Comparison of ENCODE assay signal across 10 mouse cellular contexts in the genomic region with DNA sequence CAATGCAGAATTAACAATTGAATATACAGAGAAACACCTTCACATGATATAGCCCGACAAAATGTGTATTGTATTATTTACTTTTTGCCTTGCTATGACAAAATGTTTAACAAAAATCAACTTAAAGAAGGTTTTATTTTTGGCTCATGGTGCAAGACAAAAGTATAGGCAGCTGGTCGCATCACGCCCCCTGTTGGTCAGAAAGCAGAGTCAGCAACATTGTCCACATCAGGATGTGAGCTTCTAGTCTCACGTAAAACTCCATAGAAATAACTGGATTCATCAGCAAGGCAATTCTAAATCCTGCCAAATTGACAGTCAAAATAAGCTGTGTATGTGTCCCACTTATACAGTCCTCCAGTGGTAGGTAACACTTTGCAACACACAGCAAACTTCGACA. TPM values are rescaled to one million over a fixed set of nuclear protein-coding genes. Genes with fewer than 3 reads are reported as not detected.
DNase-seq lines count a peak whose midpoint lies in the region; ATAC-seq and TF ChIP-seq lines count a peak whose summit lies in the region.
"Had no signal": no experiment of that assay in that cellular context is flagged by ENCODE, and none has a peak within 500 bp of the region (broad histone marks: within the 10 kb centered on the region; RNA-seq: fewer than 3 reads in every experiment).

No protein-coding gene starts in this region.

- TF ChIP-seq EP300 in stomach, postnatal 0 days (optimal IDR thresholded peaks at IDR 0.05) = no peak

- ATAC-seq in kidney, postnatal 0 days (replicated peaks; ENCODE audit: low FRiP score, low read depth) = no peak
- no peak for ATAC-seq in stomach, postnatal 0 days (ENCODE audit: low FRiP score, low TSS enrichment)

- no peak overlapping the region for H3K9ac ChIP-seq in kidney, postnatal 0 days (ENCODE audit: low read depth, low read length)
- H3K9ac ChIP-seq in stomach, postnatal 0 days (ENCODE audit: low read length) = no peak overlapping the region
- H3K9ac ChIP-seq: hindbrain, embryonic 14.5 days; stomach, embryonic 15.5 days had no signal

- no peaks in the 10 kb centered on the region for H3K36me3 ChIP-seq in kidney, postnatal 0 days (ENCODE audit: insufficient read depth, low read length)
- H3K36me3 ChIP-seq in thymus, adult 2 months (ENCODE audit: control insufficient read depth, insufficient read depth, low read length) = no peaks in the 10 kb centered on the region
- no peaks in the 10 kb centered on the region for H3K36me3 ChIP-seq in stomach, postnatal 0 days (ENCODE audit: control insufficient read depth, insufficient read depth, low read length)
- H3K36me3 ChIP-seq: stomach, embryonic 15.5 days had no signal

- no peak overlapping the region for H3K27ac ChIP-seq in kidney, postnatal 0 days
- H3K27ac ChIP-seq in thymus, adult 2 months (ENCODE audit: control insufficient read depth, insufficient read depth, low read length) = no peak overlapping the region
- no peak overlapping the region for H3K27ac ChIP-seq in stomach, postnatal 0 days (replicated peaks)
- H3K27ac ChIP-seq: hindbrain, embryonic 14.5 days; stomach, embryonic 15.5 days had no signal

- TF ChIP-seq CTCF in kidney, postnatal 0 days (IDR thresholded peaks at IDR 0.05; ENCODE audit: low read depth) = peak; percentile 67
- no peak for TF ChIP-seq CTCF in thymus, adult 2 months (IDR thresholded peaks at IDR 0.05; ENCODE audit: borderline replicate concordance, control insufficient read depth, extremely low read depth, insufficient read depth, low read length, poor library complexity)
- TF ChIP-seq CTCF in stomach, postnatal 0 days (IDR thresholded peaks at IDR 0.05; ENCODE audit: low read depth) = peak; percentile 67

- WGBS in kidney, postnatal 0 days = 59% methylated on average over 5 of the region's 5 CpGs
- 68% methylated on average over 5 of the region's 5 CpGs for WGBS in thymus, adult 2 months
- 58% methylated on average over 5 of the region's 5 CpGs for WGBS in stomach, postnatal 0 days

- H3K9me3 ChIP-seq in kidney, postnatal 0 days (replicated peaks; ENCODE audit: low read length) = no peaks in the 10 kb centered on the region
- no peaks in the 10 kb centered on the region for H3K9me3 ChIP-seq in stomach, postnatal 0 days (ENCODE audit: control insufficient read depth, low read length)
- H3K9me3 ChIP-seq: stomach, embryonic 15.5 days had no signal

- no peak for TF ChIP-seq POLR2A in thymus, adult 2 months (IDR thresholded peaks at IDR 0.05; ENCODE audit: control insufficient read depth, extremely low read depth, insufficient read depth, low read length, poor library complexity)

- H3K4me1 ChIP-seq in kidney, postnatal 0 days (replicated peaks; ENCODE audit: insufficient read depth, low read length) = no peaks in the 10 kb centered on the region
- H3K4me1 ChIP-seq in thymus, adult 2 months (replicated peaks; ENCODE audit: control insufficient read depth, insufficient read depth, low read length) = no peaks in the 10 kb centered on the region
- H3K4me1 ChIP-seq in stomach, postnatal 0 days (replicated peaks; ENCODE audit: control insufficient read depth, insufficient read depth) = no peaks in the 10 kb centered on the region
- H3K4me1 ChIP-seq: stomach, embryonic 15.5 days had no signal

- no peak overlapping the region for H3K4me2 ChIP-seq in kidney, postnatal 0 days (ENCODE audit: low read length)
- H3K4me2 ChIP-seq in stomach, postnatal 0 days (replicated peaks; ENCODE audit: low read depth) = no peak overlapping the region
- H3K4me2 ChIP-seq: hindbrain, embryonic 14.5 days; stomach, embryonic 15.5 days had no signal

- no peaks in the 10 kb centered on the region for H3K27me3 ChIP-seq in kidney, postnatal 0 days (ENCODE audit: insufficient read depth, low read length)
- no peaks in the 10 kb centered on the region for H3K27me3 ChIP-seq in thymus, adult 2 months (ENCODE audit: control insufficient read depth, insufficient read depth, low read length)
- no peaks in the 10 kb centered on the region for H3K27me3 ChIP-seq in stomach, postnatal 0 days (ENCODE audit: control insufficient read depth, insufficient read depth, low read length)
- H3K27me3 ChIP-seq: stomach, embryonic 15.5 days had no signal

- H3K4me3 ChIP-seq in kidney, postnatal 0 days (replicated peaks; ENCODE audit: low read depth, low read length) = no peak overlapping the region
- H3K4me3 ChIP-seq in thymus, adult 2 months (ENCODE audit: control insufficient read depth, insufficient read depth, low read length) = no peak overlapping the region
- no peak overlapping the region for H3K4me3 ChIP-seq in stomach, postnatal 0 days (ENCODE audit: low read depth, low read length)
- H3K4me3 ChIP-seq: stomach, embryonic 15.5 days had no signal

- no peak for DNase-seq in kidney, postnatal 0 days (ENCODE audit: low spot score)
- no peak for DNase-seq in kidney, adult 9 months
- DNase-seq in thymus, postnatal 0 days (ENCODE audit: low spot score) = peak; percentile 28
- DNase-seq in thymus, adult 2 months = no peak
- peak; percentile 50 for DNase-seq in NIH3T3 (ENCODE audit: low read depth)
- DNase-seq in stomach, postnatal 0 days (ENCODE audit: low spot score) = no peak
- DNase-seq in natural killer cell, adult 2 months (ENCODE audit: low spot score in 2 of 2) = no peak
- DNase-seq: lung, postnatal 10 days had no signal

RNA-seq across cellular contexts. Expression of a gene that starts 57.7 kb away (rescaled TPM):
- polyA plus RNA-seq in kidney, postnatal 0 days (2015; fragmentation: Nextera tagmentation; extraction: Ambion mirVana) = 2.5 and 2.8 TPM in 2 replicates
- 1.7 and 1.8 TPM in 2 replicates for polyA plus RNA-seq in thymus, postnatal 0 days (2015; fragmentation: Nextera tagmentation; extraction: Ambion mirVana)
- 1.4 and 9.8 TPM in 2 replicates for polyA plus RNA-seq in thymus, adult 2 months (2012; rRNA removed)
- polyA plus RNA-seq in stomach, postnatal 0 days (2015; fragmentation: Nextera tagmentation; extraction: Ambion mirVana) = 2.3 and 2.5 TPM in 2 replicates

Comparison
In these comparisons a context has a peak if more than half of its experiments do, and no peak if none do; other contexts are left out.
1. DNase-seq: peak in thymus, postnatal 0 days (single experiment) and NIH3T3 (single experiment); none in kidney, postnatal 0 days (single experiment), kidney, adult 9 months (single experiment), thymus, adult 2 months (single experiment), stomach, postnatal 0 days (single experiment) and natural killer cell, adult 2 months (0 of 2).